Mouse (Mus musculus) hindbrain, embryonic 11.5 days (tissue): Measurements from ENCODE around the gene Tab2. TPM values are rescaled to one million over a fixed set of nuclear protein-coding genes. Genes with fewer than 3 reads are reported as not detected.
"Not testable (repeated sequence)": the region's sequence is repeated elsewhere in the genome, so short reads cannot be mapped to it uniquely, and the experiment has no call there.

ENCODE experiments used
- ATAC-seq: fragments of 200-750 bp; cut with Nextera tagmentation; 2 replicates; pipeline ENCODE4 v1.8.0; 2017; ENCODE audit warnings: mild to moderate bottlenecking, moderate TSS enrichment, moderate library complexity; ENCODE audit not compliant: low FRiP score
- DNase-seq: peaks from one replicate; pipeline ENCODE4 v3.0.0-alpha.2; 2015; ENCODE audit warnings: low spot score
- H3K27ac ChIP-seq: fragments of 300-500 bp; sonication (generic); 2 replicates; pipeline ENCODE4 v1.5.1; 2014; ENCODE audit warnings: mild to moderate bottlenecking, low read depth, low read length
- H3K27me3 ChIP-seq: fragments of 300-500 bp; sonication (generic); 2 replicates; pipeline ENCODE4 v1.6.1; 2014; ENCODE audit warnings: mild to moderate bottlenecking, low read length, moderate library complexity, mixed read lengths; ENCODE audit not compliant: control insufficient read depth, insufficient read depth
- H3K36me3 ChIP-seq: fragments of 300-500 bp; sonication (generic); 2 replicates; pipeline ENCODE4 v1.6.1; 2014; ENCODE audit warnings: mild to moderate bottlenecking, low read length, moderate library complexity, mixed read lengths; ENCODE audit not compliant: control insufficient read depth, insufficient read depth
- H3K4me1 ChIP-seq: fragments of 300-500 bp; sonication (generic); replicated peaks from 2 replicates; pipeline ENCODE4 v1.6.1; 2014; ENCODE audit warnings: low read length, mixed read lengths; ENCODE audit not compliant: control insufficient read depth, insufficient read depth
- H3K4me2 ChIP-seq: fragments of 300-500 bp; sonication (generic); replicated peaks from 2 replicates; pipeline ENCODE4 v1.6.1; 2014; ENCODE audit warnings: mild to moderate bottlenecking, low read depth, low read length
- H3K4me3 ChIP-seq: fragments of 300-500 bp; sonication (generic); 2 replicates; pipeline ENCODE4 v1.5.1; 2014; ENCODE audit warnings: low read depth, low read length
- H3K9ac ChIP-seq: fragments of 300-500 bp; sonication (generic); 2 replicates; pipeline ENCODE4 v1.6.1; 2014; ENCODE audit warnings: low read depth, low read length
- H3K9me3 ChIP-seq: fragments of 300-500 bp; sonication (generic); 2 replicates; pipeline ENCODE4 v1.6.1; 2016; ENCODE audit warnings: low read length; ENCODE audit not compliant: control insufficient read depth
- WGBS: fragments of 180-500 bp; shearing (Covaris S2); extraction: QIAGEN DNeasy Blood & Tissue Kit; methylation state at CpG from one replicate; pipeline ENCODE4 v1.1.7; 2014; 5-methylcytosine and 5-hydroxymethylcytosine counted together
- polyA plus RNA-seq: library from polyadenylated mRNA; unstranded; fragments of >200 nt; fragmentation: Nextera tagmentation; extraction: Ambion mirVana; gene quantifications from 2 replicates; pipeline ENCODE4 v1.2.1, GENCODE M21; 2014

Tab2 gene
- polyA plus RNA-seq, 1 experiment from 2014 or later = 29.6 TPM

DNA sequence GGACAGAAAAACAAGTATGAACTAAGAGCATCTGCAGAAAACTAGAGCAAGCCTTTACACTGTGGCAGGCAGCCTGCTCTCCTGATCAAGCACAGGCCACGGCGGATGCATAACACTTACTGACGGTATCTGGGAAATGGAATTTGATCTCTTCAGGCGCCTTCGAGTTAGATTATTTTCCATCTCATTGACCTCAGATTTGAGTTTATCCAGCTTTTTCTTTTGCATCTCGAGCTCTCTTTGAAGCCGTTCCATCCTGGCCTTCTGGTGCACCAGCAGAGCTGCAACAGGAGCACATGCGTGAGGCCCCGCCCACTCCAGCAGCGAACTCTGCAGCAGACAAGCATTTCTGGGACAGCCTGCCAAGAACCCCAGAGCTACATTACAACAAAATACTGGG, 44.8 kb downstream of the Tab2 start:
- H3K9ac ChIP-seq = no peak overlapping the region
- H3K27ac ChIP-seq = no peak overlapping the region
- ATAC-seq (no peak), DNase-seq (no peak)
- no peaks in the 10 kb centered on the region for H3K27me3 ChIP-seq
- no peaks in the 10 kb centered on the region; the same call in 1 of the 2 replicates for H3K4me1 ChIP-seq
- no peaks in the 10 kb centered on the region for H3K9me3 ChIP-seq
- WGBS = 86% methylated on average over 10 of the region's 10 CpGs
- H3K4me3 ChIP-seq = no peak overlapping the region
- 0 out of 2 replicates have a peak, but pooled peaks cover 2% of the 10 kb centered on the region for H3K36me3 ChIP-seq
- H3K4me2 ChIP-seq = no peak overlapping the region

DNA sequence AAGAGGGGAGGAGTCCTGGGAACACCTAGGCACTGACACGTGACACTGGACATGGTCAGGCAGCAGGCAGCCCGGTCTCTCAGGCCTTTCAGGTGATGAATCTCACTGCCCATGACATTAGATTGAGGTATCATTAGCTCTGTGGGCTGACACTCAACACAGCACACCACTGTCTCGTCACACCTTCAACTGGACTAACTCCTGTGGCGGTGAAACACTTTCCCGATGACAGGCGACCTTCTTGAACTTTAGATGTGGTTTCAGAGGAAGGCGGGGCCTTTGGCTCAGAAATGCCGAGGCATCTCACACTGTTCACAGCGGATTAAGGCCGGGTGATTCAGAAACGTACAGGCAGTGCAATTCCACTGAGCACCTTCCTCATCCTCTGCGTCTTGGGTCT, 48.9 kb downstream of the Tab2 start:
- no peak for ATAC-seq
- no peaks in the 10 kb centered on the region for H3K27me3 ChIP-seq
- no peak for DNase-seq
- no peak overlapping the region for H3K9ac ChIP-seq
- 0 out of 2 replicates have a peak, but pooled peaks cover 7% of the 10 kb centered on the region for H3K36me3 ChIP-seq
- no peaks in the 10 kb centered on the region for H3K4me1 ChIP-seq
- no peaks in the 10 kb centered on the region for H3K9me3 ChIP-seq
- WGBS = 92% methylated on average over 12 of the region's 12 CpGs
- H3K27ac ChIP-seq = no peak overlapping the region
- H3K4me3 ChIP-seq = no peak overlapping the region
- no peak overlapping the region for H3K4me2 ChIP-seq

DNA sequence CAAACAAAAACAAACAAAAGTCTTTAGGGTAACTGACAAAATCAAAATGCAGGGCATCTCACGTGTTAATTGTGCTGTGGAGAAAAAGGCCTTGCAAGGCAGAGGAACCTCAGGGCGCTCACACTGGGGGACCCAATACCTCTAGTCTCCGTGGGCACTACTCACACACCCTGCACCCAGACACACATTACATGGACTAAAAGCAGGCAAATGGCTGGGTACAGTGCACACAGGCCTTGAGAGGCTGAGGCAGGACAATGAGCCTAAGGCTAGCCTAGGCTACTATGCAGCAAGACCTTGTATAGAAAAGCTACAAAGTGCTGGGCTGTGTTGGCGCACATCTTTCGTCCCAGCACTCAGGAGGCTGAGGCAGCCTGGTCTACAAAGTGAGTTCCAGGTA, 51.9 kb downstream of the Tab2 start:
- no peak for DNase-seq
- Histone ChIP-seq H3K9ac (no peak overlapping the region), H3K4me1 (no peaks in the 10 kb centered on the region), H3K36me3 (0 out of 2 replicates have a peak, but pooled peaks cover 7% of the 10 kb centered on the region), H3K4me3 (no peak overlapping the region), H3K9me3 (no peaks in the 10 kb centered on the region), H3K27ac (no peak overlapping the region), H3K27me3 (no peaks in the 10 kb centered on the region), H3K4me2 (no peak overlapping the region)
- ATAC-seq = 0 out of 2 replicates have a peak, but pooled peaks have one; percentile 14
- WGBS = 94% methylated on average over 5 of the region's 5 CpGs

DNA sequence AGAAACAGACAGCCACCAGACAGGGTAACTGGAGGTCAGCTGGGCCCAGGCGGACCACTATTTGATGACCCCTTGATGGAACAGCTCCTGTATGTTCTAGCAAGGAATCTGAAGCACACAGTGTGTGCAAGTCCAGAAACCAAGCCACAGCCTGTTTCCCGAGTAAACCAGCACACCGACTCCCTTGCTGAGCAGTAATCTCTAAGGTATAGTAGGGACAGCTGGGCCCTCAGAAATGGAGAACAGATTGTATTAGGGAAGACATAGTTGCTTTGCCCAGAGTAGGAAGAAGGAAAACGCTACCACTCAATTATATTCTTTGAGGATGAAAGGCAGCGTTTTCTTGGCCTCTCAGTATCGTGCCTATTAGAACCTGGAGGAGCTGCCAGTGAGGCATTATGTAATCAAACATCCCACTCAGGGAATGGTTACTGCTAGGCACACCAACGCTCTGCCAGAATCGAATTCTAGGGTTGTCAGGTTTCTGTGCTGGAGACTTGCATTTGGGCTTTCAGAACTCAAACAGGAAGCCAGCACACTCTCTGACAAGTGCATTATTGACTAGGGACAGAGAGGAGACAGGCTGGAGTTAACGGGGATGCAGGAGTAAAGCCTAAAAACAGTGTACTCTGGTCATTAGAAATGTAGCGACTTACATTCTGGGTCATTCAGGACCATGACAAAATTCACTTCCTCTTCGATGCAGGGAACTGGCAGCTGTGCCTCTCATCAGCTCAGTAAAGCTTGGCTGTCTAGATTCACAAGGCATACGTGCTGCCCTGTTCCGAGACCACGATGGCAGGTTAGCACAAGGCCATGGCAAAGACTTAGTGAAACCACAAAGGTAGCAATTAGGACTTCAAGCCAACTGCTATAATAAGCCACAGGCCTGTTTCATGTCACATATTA, 55.1 kb downstream of the Tab2 start:
- 91% methylated on average over 14 of the region's 14 CpGs for WGBS

DNA sequence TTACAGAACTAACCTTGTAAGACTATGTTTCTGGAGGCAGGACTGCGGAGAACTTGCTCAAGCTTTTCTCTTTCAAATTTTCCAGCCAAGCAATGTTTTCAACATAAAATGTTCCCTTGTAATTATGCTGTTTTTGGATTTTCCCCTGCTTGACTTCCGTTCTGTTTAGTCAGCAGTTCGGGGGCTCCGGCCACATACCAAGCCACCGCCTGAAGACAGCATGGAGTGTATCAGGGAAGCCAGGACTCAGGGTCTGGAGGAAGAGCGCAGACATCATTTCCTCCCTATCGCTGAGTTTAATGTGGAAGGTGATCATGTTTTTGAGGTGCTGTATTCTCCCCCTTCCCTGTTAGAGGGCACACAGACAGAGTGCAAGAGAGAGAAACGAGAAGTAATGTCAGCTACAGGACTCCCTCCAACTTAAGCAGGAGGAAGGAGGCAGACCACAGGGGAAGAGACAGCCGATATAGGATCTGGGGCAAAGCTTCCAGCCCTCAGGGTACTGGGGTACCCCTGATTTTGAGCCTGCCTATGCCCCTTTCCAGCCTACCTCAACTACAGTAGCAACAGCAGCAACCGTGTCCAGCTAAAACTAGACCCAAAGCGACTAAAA, 67.7 kb downstream of the Tab2 start:
- WGBS = 88% methylated on average over 11 of the region's 11 CpGs
- no peaks in the 10 kb centered on the region for H3K36me3 ChIP-seq
- DNase-seq = no peak

More for the DNA sequence above, 55.1 kb downstream of the Tab2 start:
- no peaks in the 10 kb centered on the region for H3K27me3 ChIP-seq
- 0 out of 2 replicates have a peak, but pooled peaks cover 5% of the 10 kb centered on the region for H3K36me3 ChIP-seq
- H3K4me1 ChIP-seq = no peaks in the 10 kb centered on the region
- H3K27ac ChIP-seq = no peak overlapping the region
- H3K4me2 ChIP-seq = no peak overlapping the region
- H3K9me3 ChIP-seq = no peaks in the 10 kb centered on the region
- H3K9ac ChIP-seq = no peak overlapping the region
- ATAC-seq (no peak), DNase-seq (no peak)
- H3K4me3 ChIP-seq = no peak overlapping the region

DNA sequence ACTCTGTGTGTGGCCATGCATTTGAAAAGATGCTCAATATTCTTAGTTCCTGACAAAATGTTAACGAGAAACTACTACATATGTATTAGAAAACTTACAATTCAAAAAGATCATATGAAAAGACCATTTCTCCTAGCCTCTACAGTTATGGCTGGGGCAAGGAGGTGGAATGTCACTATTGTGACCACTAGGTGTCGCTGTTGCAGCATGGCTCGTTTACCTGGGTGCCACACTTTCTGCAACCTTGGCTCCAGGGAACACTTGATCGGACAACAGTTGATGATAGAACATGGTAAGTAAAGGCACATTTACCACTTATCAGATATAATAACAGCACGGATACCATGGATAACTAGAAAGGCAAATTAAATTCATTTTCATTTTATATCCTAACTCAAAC, 72.5 kb downstream of the Tab2 start:
- WGBS = 15% methylated on average over 5 of the region's 5 CpGs
- no peaks in the 10 kb centered on the region for H3K36me3 ChIP-seq
- H3K27ac ChIP-seq = no peak overlapping the region
- H3K27me3 ChIP-seq = no peaks in the 10 kb centered on the region
- no peak overlapping the region for H3K9ac ChIP-seq
- H3K4me1 ChIP-seq = no peaks in the 10 kb centered on the region
- H3K4me3 ChIP-seq = no peak overlapping the region
- ATAC-seq = peak; percentile 75; the same call in 1 of the 2 replicates
- H3K9me3 ChIP-seq = no peaks in the 10 kb centered on the region
- DNase-seq = peak; percentile 85
- H3K4me2 ChIP-seq = no peak overlapping the region

More for the DNA sequence above, 67.7 kb downstream of the Tab2 start:
- Histone ChIP-seq H3K27ac (no peak overlapping the region), H3K27me3 (no peaks in the 10 kb centered on the region), H3K4me1 (no peaks in the 10 kb centered on the region), H3K9ac (no peak overlapping the region), H3K4me3 (no peak overlapping the region), H3K4me2 (no peak overlapping the region), H3K9me3 (no peaks in the 10 kb centered on the region)
- ATAC-seq = no peak

DNA sequence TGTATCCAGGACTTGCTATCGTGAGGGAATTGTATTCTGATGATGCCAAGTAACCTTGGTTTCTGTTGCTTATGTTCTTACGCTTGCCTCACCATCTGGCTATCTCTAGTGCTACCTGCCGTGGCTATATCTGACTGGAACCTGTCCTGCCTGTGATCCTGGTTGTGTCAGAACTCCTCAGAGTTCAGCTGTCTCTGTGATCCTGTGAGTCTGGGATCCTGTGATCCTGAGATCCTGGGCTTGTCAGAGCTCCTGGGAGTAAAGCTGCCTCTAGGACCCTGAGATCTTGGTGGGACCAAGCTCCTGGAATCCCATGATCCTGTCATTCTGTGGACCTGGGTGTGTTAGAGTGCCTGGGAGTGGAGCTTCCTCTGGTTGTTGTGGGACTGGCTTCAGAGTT, 74.1 kb downstream of the Tab2 start:
- Histone ChIP-seq H3K27ac (no peak overlapping the region), H3K36me3 (no peaks in the 10 kb centered on the region), H3K9me3 (no peaks in the 10 kb centered on the region), H3K27me3 (no peaks in the 10 kb centered on the region), H3K9ac (no peak overlapping the region), H3K4me2 (no peak overlapping the region), H3K4me3 (no peak overlapping the region), H3K4me1 (no peaks in the 10 kb centered on the region)
- ATAC-seq (no peak), DNase-seq (no peak)
- 93% methylated on average over 3 of the region's 3 CpGs for WGBS

DNA sequence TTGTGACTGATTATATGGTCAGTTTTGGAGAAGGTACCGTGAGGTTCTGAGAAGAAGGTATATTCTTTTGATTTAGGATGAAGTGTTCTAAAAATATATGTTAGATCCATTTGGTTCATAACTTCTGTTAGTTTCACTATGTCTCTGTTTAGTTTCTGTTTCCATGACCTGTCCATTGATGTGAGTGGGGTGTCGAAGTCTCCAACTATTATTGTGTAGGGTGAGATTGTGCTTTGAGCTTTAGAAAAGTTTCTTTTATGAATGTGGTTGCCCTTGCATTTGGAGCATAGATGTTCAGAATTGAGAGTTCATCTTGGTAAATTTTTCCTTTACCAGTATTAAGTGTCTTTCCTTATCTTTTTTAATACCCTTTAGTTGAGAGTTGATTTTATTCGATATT, 75.7 kb downstream of the Tab2 start:
- H3K4me2 ChIP-seq, H3K36me3 ChIP-seq, H3K27me3 ChIP-seq, H3K4me1 ChIP-seq, H3K27ac ChIP-seq, H3K9ac ChIP-seq, H3K9me3 ChIP-seq, ATAC-seq, DNase-seq, H3K4me3 ChIP-seq: not testable (repeated sequence)
- WGBS = 84% methylated on average over 3 of the region's 3 CpGs
